Mouse (Mus musculus): ENCODE data around the gene Mvb12b.
A peak's percentile ranks its signal among the peaks of the same experiment; 100 is the strongest.

Mvb12b gene

DNA sequence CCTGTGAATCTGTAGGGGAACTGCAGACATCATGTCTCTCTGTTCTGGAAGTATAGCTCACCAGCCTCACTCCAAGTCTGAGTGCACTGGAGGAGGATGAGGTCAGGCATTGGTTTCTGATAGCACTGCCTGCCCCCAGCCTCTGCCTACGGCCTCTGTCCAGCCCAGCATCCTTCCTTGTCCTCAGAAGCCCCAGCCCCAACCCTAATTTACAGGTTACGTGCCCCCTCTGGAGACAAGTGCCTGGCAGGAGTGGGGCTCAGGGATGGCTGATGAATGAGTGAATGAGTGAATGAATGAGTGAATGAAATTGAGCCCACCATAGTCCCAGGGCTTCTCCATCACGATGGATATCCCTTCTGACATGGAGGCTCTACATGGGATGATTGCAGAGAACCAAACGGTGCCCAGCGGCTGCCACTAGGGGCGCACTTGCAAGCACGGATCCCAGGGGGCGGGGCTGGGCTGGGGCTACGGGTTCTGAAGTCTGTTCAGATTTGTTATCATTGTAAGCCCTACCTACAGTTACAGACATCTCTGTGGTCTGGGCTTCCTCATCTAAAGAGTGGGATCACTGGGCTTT, 197.8 kb downstream of the Mvb12b start:
- DNase-seq (ENCODE audit: low spot score in 2 of 2): no peak

DNA sequence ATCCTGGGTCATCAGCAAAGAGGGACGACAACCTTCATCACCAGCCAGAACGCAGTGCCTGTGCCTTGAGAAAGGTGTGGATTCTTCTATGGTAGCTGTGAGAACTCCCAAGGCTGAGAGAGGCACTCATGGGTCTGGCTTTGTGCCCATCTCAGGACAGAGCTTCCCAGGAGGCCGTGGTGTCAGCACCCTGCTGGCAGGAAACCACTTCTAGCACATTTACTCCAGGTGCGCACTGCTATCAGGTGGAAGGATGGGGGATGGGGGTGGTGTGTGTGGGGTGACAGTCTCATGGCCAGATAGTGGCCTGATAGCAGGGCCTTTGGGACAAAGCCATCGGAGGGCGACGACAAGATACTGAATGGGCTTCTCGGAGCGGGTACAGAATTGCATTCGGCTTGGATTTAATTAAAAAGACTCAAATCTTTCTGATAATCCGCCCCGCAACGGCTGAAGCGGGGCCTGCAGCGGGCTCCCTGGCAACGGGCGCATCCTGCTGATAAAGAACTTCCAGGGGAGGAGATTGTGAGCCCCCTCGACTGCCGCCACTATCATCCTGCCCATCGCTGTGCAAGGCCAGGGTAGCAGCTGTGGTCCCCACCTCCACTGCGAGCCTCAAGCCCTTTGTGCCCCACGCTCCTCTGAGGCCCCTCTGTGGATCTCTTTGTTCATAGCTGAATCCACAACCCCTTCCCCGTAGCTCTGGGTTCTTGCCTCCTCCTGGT, 198.4 kb downstream of the Mvb12b start:
- no peak for DNase-seq (ENCODE audit: low spot score in 2 of 2)

DNA sequence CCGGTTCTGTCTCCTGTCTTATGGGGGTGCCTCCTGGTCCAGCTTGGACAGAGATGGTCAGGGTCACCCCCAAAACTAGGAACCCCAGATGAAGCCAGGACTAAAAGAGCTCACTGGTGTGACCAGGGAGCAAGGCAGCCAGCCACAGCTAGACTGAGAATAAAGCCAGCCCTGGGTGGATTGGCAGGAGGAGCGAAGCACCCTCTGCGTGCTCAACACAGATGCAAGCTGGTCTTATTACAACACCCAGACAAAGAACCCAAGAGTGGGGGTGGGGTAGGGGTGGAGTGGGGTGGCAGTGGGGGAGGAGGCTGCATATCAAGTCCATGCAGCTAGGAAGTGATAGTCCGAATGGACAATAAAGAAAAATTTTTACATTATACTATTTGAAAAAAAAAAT, 204.2 kb downstream of the Mvb12b start:
- no peak for DNase-seq (ENCODE audit: low spot score in 2 of 2)

DNA sequence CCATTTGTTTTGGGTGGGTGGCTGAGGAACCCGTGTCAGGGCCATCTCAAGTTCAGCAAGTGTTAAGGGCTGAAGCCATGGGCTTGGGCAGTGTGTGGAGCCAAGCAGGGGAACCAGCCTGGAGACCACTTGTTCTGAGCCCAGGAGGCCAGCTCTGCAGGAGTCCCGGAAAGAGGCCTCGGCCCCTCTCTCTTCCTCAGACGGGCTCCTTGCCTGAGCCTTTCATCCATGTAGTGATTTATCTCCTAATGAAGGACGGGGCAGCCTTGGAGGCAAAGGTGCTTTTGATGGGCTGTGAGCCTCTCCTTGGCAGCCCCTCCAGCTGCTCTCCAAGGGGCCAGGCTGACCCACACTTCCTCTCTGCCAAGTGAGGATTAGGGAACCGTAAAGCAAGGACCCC, 204.7 kb downstream of the Mvb12b start:
- no peak for DNase-seq (ENCODE audit: low spot score in 2 of 2)

DNA sequence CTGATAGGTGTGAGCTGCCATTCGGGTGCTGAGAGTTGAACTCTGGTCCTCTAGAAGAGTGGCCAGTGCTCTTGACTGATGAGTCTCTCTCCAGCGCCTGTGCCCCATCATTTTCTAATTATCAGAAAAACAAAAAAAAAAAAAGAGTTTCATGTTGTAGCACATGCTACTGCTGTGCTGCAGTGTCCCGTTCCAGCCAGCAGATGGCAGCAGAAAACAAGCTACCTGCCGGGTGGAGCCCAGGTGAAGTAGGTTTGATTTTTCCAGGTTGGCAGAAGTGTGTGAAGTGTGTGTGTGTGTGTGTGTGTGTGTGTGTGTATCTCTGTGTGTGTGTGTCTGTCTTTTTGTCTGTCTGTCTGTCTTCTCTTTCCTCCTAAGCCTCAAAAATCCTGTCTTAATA, 205.5 kb downstream of the Mvb12b start:
- peak in 1 of 2 experiments; percentile 35 for DNase-seq (ENCODE audit: low spot score in 2 of 2)

All from frontal cortex, postnatal 10 days (tissue).